Mouse (Mus musculus) E14TG2a.4 (cell line): Measurements from ENCODE around the gene Rbbp7.

ENCODE experiments used
- CTCF ChIP-seq: conservative IDR thresholded peaks from 2 replicates; pipeline ENCODE4 v1.5.1; 2014; ENCODE audit warnings: low read length
- POU5F1 ChIP-seq: IDR thresholded peaks from 2 replicates; pipeline ENCODE4 v1.6.1; 2014; ENCODE audit warnings: low read length, borderline replicate concordance

- TF ChIP-seq CTCF: no peak
- no peak for TF ChIP-seq POU5F1
Measured at GRCm38 (mm10) chrX:162752418-162752817, 7.8 kb upstream of the Rbbp7 start.
